Mouse (Mus musculus): ENCODE measurements around the gene Ip6k2. TPM values are rescaled to one million over a fixed set of nuclear protein-coding genes. Genes with fewer than 3 reads are reported as not detected.

Gene Ip6k2
- 265 and 285 TPM in 2 replicates for polyA plus RNA-seq (2012; rRNA removed)
- 119 and 126 TPM in 2 replicates for polyA plus RNA-seq (2014; fragmentation: Nextera tagmentation; extraction: Ambion mirVana)

- H3K36me3 ChIP-seq (ENCODE audit: control insufficient read depth, insufficient read depth, low read length) = peaks cover 3% of the 10 kb centered on the region; the same call in 1 of the 2 replicates
- peaks cover 25% of the 10 kb centered on the region for H3K4me1 ChIP-seq (ENCODE audit: control insufficient read depth, insufficient read depth, low read length)
- peak within 1 kb of the TSS; percentile 82 for H3K27ac ChIP-seq (replicated peaks; ENCODE audit: low read depth, low read length)
- peak within 1 kb of the TSS; percentile 91 for H3K4me3 ChIP-seq (replicated peaks; ENCODE audit: low read length)
- ATAC-seq (ENCODE audit: low FRiP score, low read depth) = peak; percentile 99
- no peaks in the 10 kb centered on the region for H3K27me3 ChIP-seq (ENCODE audit: control insufficient read depth, insufficient read depth, low read length)
- WGBS = under 1% methylated on average over 51 of the region's 56 CpGs
- peak within 1 kb of the TSS; percentile 71 for H3K4me2 ChIP-seq (replicated peaks; ENCODE audit: low read depth, low read length, severe bottlenecking)
- no peaks in the 10 kb centered on the region for H3K9me3 ChIP-seq (ENCODE audit: control insufficient read depth, low read length)
- H3K9ac ChIP-seq (ENCODE audit: low read depth, low read length, severe bottlenecking) = peak within 1 kb of the TSS; percentile 99
- DNase-seq (ENCODE audit: low spot score) = peak; percentile 97
- 0 out of 2 replicates have a peak, but pooled peaks have one; percentile 7 for TF ChIP-seq POLR2A (IDR thresholded peaks at IDR 0.05; ENCODE audit: borderline replicate concordance, extremely low read depth, insufficient read depth, insufficient read length)
Measured at GRCm38 (mm10) chr9:108783548-108784463, at the start of gene Ip6k2. Ip6k2 (plus strand) TSS chr9:108783796.

GRCm38 (mm10) chr9:108734626-108735025, 49.0 kb upstream of the Ip6k2 start:
- Histone ChIP-seq H3K27ac (replicated peaks; ENCODE audit: low read depth, low read length) (no peak overlapping the region), H3K4me1 (ENCODE audit: control insufficient read depth, insufficient read depth, low read length) (no peaks in the 10 kb centered on the region), H3K9ac (ENCODE audit: low read depth, low read length, severe bottlenecking) (no peak overlapping the region), H3K9me3 (ENCODE audit: control insufficient read depth, low read length) (no peaks in the 10 kb centered on the region), H3K4me2 (replicated peaks; ENCODE audit: low read depth, low read length, severe bottlenecking) (no peak overlapping the region), H3K36me3 (ENCODE audit: control insufficient read depth, insufficient read depth, low read length) (peaks cover 23% of the 10 kb centered on the region), H3K4me3 (replicated peaks; ENCODE audit: low read length) (no peak overlapping the region), H3K27me3 (ENCODE audit: control insufficient read depth, insufficient read depth, low read length) (no peaks in the 10 kb centered on the region)
- no peak for ATAC-seq (ENCODE audit: low FRiP score, low read depth)
- no peak for TF ChIP-seq POLR2A (IDR thresholded peaks at IDR 0.05; ENCODE audit: borderline replicate concordance, extremely low read depth, insufficient read depth, insufficient read length)
- DNase-seq (ENCODE audit: low spot score) = no peak

- Histone ChIP-seq H3K4me3 (replicated peaks; ENCODE audit: low read length) (no peak overlapping the region), H3K4me1 (ENCODE audit: control insufficient read depth, insufficient read depth, low read length) (no peaks in the 10 kb centered on the region), H3K9ac (ENCODE audit: low read depth, low read length, severe bottlenecking) (no peak overlapping the region), H3K27me3 (ENCODE audit: control insufficient read depth, insufficient read depth, low read length) (no peaks in the 10 kb centered on the region), H3K4me2 (replicated peaks; ENCODE audit: low read depth, low read length, severe bottlenecking) (no peak overlapping the region), H3K36me3 (ENCODE audit: control insufficient read depth, insufficient read depth, low read length) (peaks cover 37% of the 10 kb centered on the region), H3K9me3 (ENCODE audit: control insufficient read depth, low read length) (no peaks in the 10 kb centered on the region), H3K27ac (replicated peaks; ENCODE audit: low read depth, low read length) (no peak overlapping the region)
- DNase-seq (ENCODE audit: low spot score) (no peak), ATAC-seq (ENCODE audit: low FRiP score, low read depth) (no peak)
- 31% methylated on average over 3 of the region's 3 CpGs for WGBS
- TF ChIP-seq POLR2A (IDR thresholded peaks at IDR 0.05; ENCODE audit: borderline replicate concordance, extremely low read depth, insufficient read depth, insufficient read length) = no peak
Measured at GRCm38 (mm10) chr9:108739239-108739638, 44.4 kb upstream of the Ip6k2 start.

- DNase-seq (ENCODE audit: low spot score) (no peak), ATAC-seq (ENCODE audit: low FRiP score, low read depth) (no peak)
- Histone ChIP-seq H3K9ac (ENCODE audit: low read depth, low read length, severe bottlenecking) (no peak overlapping the region), H3K27ac (replicated peaks; ENCODE audit: low read depth, low read length) (no peak overlapping the region), H3K4me2 (replicated peaks; ENCODE audit: low read depth, low read length, severe bottlenecking) (no peak overlapping the region), H3K4me3 (replicated peaks; ENCODE audit: low read length) (no peak overlapping the region), H3K4me1 (ENCODE audit: control insufficient read depth, insufficient read depth, low read length) (no peaks in the 10 kb centered on the region), H3K36me3 (ENCODE audit: control insufficient read depth, insufficient read depth, low read length) (peaks cover 43% of the 10 kb centered on the region), H3K27me3 (ENCODE audit: control insufficient read depth, insufficient read depth, low read length) (no peaks in the 10 kb centered on the region), H3K9me3 (ENCODE audit: control insufficient read depth, low read length) (no peaks in the 10 kb centered on the region)
- 87% methylated on average over 1 of the region's 1 CpGs for WGBS
- no peak for TF ChIP-seq POLR2A (IDR thresholded peaks at IDR 0.05; ENCODE audit: borderline replicate concordance, extremely low read depth, insufficient read depth, insufficient read length)
Measured at GRCm38 (mm10) chr9:108740062-108740461, 43.5 kb upstream of the Ip6k2 start.

GRCm38 (mm10) chr9:108742048-108742447, 41.5 kb upstream of the Ip6k2 start:
- no peak for ATAC-seq (ENCODE audit: low FRiP score, low read depth)
- Histone ChIP-seq H3K27me3 (ENCODE audit: control insufficient read depth, insufficient read depth, low read length) (no peaks in the 10 kb centered on the region), H3K4me3 (replicated peaks; ENCODE audit: low read length) (no peak overlapping the region), H3K36me3 (ENCODE audit: control insufficient read depth, insufficient read depth, low read length) (peaks cover 60% of the 10 kb centered on the region), H3K27ac (replicated peaks; ENCODE audit: low read depth, low read length) (no peak overlapping the region), H3K4me1 (ENCODE audit: control insufficient read depth, insufficient read depth, low read length) (no peaks in the 10 kb centered on the region), H3K9me3 (ENCODE audit: control insufficient read depth, low read length) (no peaks in the 10 kb centered on the region), H3K4me2 (replicated peaks; ENCODE audit: low read depth, low read length, severe bottlenecking) (no peak overlapping the region), H3K9ac (ENCODE audit: low read depth, low read length, severe bottlenecking) (no peak overlapping the region)
- no peak for TF ChIP-seq POLR2A (IDR thresholded peaks at IDR 0.05; ENCODE audit: borderline replicate concordance, extremely low read depth, insufficient read depth, insufficient read length)
- DNase-seq (ENCODE audit: low spot score) = peak; percentile 13
- 86% methylated on average over 9 of the region's 9 CpGs for WGBS
